Mouse (Mus musculus): ENCODE results near the gene Alyref.

The Alyref gene

GRCm38 (mm10) chr11:120545964-120546363 lies 52.2 kb downstream of the Alyref start:
- no peak for DNase-seq (ENCODE audit: low read depth, low spot score)

- DNase-seq (ENCODE audit: low read depth, low spot score), result no peak
Observed at GRCm38 (mm10) chr11:120542376-120542775, 55.8 kb downstream of the Alyref start.

All from retina, adult 2 months (tissue).